Mouse (Mus musculus) spleen, adult 18-20 months (tissue): Measurements from ENCODE around the gene Rbm20.

Experiments used
- DNase-seq, 2 experiments: peaks; one replicate each; pipeline ENCODE4 v3.0.0; 2022; ENCODE audit warnings: mixed read lengths in 2 of 2

Gene Rbm20

DNA sequence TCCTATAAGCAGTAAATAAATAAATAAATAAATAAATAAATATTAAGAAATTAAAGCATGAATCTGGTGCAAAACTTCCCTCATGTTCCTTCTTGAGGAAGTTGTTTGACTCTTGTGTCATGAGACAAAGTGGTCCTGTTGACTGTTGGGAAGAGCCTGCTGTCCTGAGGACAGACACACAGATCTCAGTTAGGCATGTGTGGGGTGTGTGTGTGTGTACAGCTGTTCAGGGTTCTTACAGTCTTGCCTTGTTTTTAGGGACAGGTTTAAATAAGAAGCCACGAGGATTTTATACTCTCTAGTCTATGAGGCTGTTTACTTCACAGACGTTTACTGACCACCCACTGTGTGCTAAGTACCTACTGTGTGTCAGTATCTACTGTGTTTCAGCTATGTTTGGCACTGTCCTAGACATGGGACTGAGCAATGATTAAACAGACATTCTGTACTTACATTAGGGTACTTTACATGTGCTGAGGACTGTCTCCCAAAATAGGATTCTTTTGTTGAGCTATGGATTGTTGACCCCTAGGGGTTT is 81.8 kb downstream of the Rbm20 start:
- no peak for DNase-seq

DNA sequence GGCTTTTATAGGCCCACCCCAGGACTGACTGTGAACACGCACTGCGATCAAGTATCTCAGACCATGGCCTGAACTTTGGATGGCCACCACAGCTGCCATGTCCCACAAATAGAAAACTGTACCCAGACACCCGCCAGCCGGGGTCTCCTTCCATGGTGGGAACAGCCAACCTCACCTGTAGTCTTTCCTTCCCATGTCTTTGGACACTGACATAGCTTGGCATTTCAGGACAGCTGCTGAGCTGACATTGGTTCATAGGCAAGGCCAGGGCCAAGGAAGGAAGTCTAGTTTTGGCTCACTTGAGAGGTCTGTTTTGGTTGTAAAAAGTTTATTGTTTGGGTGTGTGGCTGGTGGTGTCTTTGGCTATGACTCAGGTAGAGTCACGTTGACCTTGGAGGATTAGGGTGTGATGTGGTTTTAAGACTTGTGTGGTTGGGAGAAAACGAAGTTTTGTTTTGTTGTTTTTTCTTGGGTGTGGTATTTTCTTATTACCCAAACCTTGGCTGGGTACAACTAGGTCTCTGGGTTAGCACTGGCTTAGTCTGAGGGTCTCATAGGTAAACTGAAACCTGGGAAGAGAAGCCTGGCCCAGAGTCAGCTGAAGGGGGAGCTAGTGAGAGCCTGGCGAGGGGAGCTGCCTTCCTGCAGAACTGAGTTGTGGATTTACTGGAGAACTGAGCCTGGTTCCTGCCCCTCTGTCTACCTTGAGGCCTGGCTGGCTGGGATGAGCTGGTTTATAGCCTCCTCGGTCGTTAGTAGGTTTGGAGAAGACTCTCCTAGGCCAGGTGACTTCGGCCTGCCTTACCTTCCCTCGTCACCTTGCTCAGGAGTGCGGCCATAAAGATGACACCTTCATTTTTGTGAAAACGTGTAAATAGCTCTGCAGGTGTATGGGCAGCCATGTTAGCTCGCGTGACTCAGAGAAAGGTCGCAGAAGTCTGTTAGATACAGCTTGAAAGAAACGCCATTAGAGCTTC is 83.3 kb downstream of the Rbm20 start:
- DNase-seq = no peak

DNA sequence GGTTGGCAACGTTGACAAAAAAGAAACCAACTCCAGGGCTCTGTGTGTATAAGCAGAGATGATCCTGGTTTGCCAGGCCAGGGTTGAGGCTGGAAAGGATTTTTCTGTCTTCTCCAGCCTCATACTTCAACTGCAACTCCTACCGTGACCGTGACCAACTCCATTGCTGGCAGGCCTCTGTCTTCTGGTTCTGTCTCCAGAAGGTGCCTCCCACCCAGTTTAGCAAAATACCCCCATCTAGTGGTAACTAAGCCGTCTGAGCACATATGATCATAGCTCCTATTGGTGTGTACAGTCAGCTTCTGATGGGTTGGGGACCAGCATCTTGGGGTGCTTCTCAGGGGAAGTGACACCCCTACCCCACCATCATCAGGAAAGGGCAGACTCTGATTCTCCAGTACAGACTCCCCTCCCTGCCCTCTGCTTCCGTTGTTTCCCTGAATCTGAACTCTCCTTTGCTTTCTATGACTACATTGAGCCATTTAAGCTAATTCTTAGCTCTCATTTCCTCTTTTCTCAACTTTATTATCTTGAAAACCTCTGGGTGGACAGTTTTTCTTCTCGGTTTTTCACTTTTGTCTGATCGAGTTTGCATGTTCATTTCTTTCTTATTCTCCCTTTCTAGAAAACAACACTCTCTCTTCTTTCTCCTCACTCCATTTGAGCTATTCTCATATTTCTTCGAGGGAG is 85.8 kb downstream of the Rbm20 start:
- DNase-seq = no peak

DNA sequence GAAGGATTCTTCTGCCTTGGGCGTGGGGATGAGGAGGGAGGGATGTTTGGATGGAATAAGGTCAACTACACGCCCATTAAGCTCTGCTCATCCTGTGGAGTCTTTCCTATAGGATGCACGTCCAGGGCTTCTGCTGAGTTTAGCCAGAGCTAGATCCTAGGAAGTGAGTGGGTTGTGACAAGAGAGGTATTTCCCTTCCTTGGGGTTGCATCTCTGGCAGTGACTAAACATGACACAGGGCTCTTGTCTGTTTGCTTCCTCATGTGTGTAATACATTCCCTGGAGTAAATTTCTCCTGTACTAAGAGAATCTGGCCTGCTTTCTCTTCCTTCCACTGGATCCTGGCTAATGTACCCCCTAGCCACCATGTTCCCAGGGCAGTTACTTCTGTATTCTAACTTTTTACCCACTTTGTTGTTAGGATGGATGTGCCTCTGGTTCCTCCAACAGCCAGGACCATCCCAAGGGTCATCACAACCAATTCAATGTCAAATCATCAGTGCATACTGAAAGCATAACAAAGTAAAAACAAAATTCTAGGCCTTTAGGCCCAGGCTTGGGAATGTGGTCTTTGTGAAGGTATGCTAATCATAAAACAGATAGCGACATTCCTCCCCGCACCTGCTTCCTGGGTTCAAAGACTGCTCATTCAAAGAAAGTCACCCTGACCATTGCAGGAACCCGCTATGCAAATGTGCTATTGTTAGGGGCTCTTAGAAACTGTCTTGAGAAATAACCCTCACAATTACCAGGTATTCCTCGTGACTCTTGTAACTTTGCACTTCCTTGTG is 87.8 kb downstream of the Rbm20 start:
- DNase-seq = no peak

DNA sequence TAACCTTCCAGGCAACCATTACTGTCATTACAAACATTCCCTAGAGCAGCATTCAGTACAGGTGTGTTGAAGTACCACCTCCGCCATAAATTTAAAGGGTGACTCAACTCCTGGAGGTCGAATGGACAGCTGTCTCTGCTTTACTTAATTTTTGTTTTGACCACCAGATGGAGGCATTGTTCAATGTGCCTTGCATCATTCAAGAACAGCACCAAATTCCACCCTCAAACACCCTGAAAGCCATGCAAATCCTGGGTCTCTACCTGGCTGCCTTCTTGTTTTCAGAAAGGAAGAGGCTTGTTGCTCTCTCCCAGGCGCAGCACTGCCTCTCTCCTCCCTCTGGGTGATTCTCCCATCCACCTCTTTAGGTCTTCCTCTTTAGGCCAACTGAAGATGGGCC is 91.4 kb downstream of the Rbm20 start:
- DNase-seq = no peak

DNA sequence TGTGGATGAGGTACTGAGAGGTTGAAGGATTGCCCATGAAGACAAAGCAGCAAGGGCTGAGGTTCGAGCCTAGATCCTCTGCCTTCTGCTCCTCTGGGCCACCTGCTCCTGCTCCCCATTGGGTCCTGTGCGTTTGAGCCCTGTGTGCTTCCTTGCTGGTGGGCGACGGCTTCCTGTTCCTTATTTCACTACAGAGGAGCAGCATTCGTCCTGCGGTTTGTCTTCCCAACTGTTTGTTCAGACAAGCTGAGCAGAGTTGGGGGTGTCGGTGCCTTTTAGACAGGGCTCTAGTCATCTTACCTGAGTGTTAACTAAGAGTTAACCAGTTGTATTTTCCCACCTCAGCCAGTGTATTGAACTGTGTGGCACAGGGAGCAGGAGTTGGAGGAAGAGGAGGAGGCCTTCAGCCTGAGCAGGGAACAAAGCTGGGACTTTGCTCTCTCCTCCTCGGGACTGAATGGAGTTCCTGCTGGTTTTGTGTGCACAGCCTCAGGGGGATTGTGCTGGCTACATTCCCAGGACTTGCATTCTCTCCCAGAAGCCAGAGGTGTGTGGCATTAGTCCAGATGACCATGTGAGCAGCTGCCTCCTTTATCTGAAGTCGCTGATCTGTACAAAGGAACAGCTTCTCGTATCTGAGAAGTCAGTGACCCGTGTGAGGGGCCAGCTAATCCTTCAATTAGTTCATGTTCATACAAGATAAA is 97.0 kb downstream of the Rbm20 start:
- no peak for DNase-seq

DNA sequence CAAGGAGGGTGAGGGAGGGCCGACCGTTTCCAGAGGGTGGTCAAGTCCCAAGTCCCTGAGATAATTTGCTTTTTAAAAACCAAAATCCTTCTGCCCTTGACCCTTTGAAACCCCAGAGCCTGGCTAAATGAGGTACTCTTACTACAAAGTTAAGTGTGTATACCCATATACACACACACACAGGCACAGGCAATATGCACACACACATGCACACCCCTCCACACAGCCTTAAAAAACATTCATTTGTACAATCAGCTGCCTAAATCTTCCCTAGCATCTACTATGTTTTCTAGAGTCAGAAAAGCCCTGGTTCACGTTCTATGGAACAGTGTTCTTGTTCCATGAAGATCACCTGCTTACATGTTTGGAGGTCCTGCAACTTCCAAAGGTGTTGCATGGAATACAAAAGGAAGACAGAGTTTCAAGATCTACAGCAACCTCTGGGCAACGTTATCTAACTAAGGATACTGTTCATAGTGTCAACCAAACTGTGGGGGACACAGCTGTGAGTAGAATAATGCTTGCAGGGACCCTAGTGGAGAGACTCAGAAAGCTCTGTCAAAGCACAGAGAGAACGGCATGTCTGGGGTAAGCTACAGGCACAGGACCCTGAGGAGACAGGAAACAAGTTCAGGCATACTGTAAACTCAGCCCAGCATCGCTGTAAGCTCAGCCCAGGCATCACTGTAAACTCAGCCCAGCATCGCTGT is 97.7 kb downstream of the Rbm20 start:
- no peak for DNase-seq

DNA sequence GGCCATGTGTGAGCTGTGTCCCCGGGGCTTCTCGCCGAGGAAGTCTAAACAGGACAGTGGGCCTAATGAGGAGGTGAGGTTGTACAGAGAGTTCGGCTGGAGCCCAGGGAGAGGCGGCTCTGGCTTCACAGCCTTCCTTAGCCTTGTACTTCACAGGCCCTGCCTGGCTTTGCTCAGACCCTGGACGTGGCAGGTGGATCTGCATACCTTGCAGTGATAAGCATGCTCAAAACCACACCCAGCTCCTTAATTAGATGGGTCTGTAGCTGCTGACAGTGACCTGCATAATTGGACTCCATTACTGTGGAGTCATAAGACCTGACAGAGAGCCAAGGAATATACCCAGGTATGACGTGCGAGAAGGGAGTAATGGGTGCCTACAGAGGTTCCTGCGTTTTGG is 102.3 kb downstream of the Rbm20 start:
- no peak for DNase-seq

DNA sequence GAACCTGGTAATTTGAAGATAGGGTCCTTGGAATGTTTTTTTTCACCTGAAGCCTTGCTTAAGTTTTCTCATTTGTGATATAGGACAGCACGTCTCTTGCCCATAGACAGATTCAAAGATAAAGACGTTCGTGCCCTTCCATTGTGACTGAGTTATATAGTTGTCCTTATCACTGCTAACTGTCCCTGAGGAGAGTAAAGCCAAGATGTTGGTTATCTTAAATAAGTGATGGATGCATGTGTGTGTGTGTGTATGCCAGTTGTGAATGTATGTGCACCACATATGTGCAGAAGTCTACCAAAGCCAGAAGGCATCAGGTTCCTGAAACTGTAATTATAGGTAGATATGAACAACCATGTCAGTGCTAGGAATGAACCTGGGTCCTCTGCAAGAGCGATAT is 102.7 kb downstream of the Rbm20 start:
- DNase-seq = no peak

DNA sequence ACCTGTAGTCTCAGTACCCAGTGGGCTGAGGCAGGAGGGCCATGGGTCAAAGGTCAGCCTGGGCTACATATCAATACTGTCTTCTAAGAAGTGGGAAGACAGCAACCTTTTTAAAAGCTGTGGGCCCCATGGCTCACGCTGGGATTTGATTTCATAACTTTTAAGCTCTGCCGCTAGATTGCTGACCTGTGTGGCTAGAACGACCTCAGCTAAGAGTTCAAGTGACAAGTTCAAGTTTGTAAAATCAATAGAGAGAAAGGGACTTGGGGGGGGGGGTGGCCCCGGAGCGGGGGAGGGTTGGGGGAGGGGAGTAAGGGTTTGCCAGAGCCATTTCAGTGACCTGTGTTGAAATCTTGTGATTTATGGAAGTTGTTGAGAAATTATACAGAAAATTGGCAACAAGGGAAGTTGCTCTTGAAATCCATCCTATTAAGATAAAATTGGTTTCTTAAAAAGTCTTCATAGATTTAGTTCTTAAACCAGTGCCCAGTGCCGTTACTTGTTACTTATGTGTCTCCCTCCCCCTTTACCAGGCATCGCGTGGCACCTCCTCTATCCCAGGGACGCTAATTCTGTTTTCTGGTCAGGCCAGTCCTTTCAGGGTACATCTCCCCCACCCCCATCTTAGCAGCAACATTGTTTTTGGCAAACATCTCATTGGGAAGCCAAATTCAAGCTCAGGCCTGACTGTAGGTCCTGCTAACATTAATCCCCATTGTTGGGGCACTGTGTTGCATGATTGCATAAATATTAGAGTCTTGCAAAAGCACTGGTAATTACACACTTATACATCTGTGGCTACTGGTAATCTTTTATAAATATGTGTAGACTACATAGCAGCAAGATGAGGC is 103.9 kb downstream of the Rbm20 start:
- DNase-seq = no peak

DNA sequence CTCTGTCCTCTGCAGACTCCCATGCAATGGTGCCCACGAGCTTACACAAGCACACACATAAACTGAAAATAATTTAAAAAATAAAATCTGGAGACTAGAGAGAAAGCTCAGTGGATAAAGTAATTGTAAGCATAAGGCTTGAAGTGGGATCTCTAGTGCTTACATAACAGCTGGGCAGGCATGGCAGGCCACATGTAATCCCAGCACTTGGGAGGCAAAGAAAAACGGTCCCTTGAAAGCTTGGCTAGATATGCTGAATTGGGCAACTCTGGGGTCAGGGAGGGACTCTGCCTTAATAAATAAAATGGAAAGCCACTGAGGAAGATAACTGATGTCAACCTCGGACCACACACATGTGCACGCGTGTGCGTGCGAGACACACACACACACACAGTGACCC is 104.7 kb downstream of the Rbm20 start:
- DNase-seq = no peak

DNA sequence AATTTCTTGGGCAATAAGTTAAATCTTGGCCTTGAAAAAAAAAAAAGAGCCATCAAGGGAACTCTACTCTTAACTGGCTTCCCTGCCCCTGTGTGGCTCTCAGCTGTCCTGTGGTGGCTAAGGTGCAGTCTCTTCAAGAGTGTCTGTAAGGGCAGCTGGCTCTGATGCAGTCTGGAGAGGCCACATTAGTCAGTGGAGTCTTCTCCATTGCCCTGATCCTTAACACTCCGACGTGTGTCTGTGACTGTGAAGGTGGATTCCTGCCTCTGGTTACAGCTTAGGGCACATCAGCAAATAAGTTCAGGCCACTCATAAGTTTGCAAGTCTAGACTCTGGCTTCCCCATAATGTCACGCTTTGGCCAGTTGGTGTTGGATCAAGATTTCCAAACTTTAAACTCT is 108.2 kb downstream of the Rbm20 start:
- no peak for DNase-seq

DNA sequence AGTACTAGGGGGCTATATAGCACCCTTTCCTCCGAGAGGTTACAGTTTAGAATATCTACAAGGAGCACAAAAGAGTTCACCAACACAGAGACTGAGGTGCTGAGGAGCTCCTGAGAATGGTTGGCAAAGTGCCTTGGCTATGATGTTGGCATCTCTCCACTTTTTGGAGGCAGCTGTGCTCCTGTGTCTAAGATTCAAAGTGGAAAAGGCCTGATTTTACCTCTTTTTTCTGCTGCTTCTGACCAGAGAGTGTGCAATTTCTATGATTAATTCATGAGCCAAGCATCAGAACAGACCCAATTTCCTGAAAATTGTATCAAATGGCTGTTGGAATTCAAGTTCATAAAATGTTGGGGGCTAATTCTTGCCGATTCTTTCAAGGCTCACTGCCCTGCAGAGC is 109.1 kb downstream of the Rbm20 start:
- no peak for DNase-seq

DNA sequence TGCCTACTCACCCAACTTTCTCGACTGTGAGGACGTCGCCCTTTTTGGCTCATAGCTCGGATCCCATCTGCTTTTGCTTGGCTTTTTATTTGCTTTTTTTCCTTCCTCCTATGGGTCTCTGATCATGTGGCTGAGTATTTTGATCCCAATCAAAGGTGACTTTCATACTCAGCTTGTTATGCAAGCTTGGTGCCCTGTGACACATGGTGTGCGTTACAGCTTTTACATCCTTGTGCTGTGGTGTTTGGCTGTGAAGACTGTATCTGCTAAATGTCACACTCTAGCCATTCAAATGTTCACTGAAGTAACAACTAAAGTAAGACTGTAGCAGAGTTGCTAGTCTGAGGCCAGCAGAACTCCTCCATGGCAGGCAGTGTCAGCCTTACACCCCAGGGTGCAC is 109.7 kb downstream of the Rbm20 start:
- no peak for DNase-seq

DNA sequence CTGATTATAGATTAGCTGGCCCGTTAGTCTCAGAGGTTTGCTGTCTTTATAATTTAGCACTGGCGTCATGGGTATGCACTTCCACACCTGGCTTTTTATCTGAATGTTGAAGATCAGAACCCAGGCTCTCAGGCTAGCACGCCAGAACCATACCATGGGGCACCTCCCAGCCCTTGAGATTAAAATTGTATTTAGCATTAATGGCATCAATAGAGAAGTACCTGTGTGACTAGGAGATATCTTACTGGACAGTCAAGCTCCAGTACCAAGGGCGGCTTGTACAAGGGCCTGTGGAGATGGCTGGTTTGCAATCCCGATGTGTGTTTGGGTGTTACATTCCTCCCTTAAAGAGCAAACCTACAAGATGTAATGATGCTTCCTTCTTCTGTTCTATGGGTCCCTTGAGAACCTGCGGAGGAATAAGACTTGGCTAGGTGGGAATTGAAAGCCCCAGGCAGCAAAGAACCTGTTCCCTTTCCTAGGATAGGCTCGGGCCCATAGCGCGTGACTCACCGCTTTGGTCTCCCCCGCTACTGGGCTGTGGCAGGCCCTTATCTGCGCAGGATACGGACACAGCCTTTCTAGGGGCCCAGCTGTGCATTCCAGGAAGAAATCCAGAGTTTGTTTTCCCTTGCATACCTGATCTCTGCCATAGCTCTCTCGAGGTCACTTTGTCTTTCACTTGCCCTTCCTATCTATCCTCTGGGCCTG is 111.7 kb downstream of the Rbm20 start:
- DNase-seq = no peak

DNA sequence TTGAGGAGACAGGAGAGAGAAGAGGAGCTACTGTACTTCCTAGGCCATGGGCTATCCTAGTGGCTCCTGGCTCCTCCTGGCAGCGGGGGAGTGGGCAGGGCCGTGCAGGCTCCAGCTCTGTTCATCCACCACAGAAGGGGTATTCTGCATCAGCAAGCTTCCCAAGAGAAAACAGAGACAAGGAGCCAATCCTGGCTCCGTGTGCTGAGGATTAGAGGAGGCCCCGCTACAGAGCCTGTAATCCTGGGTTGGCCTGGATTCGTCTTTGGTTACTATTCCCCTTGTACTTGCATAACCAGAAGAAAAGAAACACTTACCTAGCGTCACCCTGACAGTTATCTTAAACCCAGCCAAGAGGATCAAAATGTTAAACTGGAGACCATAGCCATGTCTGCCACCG is 112.5 kb downstream of the Rbm20 start:
- no peak for DNase-seq

DNA sequence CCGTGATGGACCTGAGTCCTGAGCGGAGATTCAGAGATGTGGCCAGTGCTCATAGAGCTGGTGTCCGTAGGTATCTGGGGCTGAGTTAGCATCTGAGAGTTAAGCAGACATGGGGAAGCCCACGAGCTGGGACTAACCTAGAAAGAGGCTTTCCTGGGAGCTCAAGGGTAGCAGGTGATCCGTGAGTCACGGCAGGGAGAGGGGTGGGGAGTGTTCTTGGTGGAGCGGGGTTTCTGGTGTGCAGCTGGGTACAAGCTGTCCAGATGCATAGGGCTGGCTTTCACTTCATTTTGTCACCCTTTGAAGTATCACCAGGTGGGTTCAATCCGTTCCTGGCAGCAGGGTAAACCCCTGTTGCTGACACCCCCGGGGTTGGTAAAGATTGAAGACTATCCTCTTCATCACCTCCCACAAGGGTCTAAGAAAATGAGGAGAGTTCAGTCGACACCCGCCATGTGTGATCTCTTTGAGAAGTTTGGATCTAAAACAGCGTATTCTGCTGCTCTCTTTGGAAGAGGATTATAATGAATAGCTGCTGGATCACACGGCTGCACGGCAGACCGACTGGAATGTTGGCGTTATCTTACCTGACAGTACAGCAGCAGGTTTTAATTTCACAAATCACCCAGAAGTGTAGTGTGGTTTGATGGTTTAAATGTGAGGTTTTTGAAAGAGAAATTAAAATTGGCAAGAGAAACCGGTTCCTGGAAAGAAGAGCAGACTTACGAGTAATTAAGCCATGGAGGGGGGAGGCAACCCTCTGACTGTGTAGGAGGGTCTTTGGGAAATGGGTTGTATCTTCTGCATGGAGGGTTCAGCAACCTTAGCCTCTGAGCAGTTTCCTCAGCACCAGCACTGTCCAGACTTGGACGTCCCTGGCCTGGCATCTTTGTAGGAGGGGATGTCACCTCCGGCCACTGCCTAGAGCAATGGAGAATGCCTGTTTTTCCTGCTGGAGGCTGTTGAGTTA is 114.9 kb downstream of the Rbm20 start:
- DNase-seq = no peak

DNA sequence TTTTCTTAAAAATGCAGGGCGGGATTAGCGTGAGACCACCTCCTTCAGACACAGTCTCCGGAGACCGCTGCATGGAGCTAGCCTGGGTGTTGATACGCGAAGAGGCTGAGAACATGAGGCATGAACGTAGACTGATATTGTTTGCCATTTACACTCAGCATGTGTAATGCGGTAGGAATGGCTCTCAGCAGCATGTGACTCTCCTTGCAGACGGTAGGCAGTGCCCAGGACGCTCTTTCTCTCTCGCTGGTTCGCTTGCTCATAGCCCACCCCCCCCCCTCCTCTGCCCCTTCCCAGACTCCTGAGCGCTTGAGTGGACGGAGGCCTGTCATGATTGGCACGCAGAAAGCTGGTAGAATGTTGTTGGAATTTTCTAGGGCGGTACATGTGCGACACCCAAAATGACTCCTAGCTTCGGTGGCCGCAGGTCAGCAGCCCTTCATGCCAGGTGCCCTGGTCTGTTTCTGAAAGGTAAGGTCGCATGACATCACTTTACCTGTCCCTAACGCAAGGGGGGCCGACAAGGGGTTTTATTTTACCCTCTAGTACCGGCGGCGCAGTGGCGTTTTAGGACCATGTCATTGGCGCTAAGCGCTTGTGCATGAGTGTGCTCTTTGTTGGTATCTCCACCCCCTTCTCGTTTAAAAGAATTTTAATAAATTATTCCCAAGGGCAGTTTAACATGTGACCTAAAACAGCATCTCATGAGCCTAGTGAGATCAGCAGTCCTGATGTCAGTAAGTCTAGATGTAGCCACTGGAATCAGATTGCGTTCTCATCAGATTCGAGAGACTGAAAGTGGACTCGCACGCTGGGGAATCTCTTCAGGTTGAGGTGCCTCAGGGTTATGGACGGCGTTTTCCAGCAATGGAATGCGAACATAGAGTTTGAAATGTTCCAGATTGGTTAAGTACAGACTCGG is 116.1 kb downstream of the Rbm20 start:
- DNase-seq = no peak
